Mouse (Mus musculus): Measurements from ENCODE around the gene Ice1. TPM values are rescaled to one million over a fixed set of nuclear protein-coding genes. Genes with fewer than 3 reads are reported as not detected.
A peak's percentile ranks its signal among the peaks of the same experiment; 100 is the strongest.

Ice1 gene
- polyA plus RNA-seq, 1 experiment: 19.8 TPM

GRCm38 (mm10) chr13:70641941-70642340 is 4.5 kb upstream of the Ice1 start:
- TF ChIP-seq CTCF (IDR thresholded peaks at IDR 0.05; ENCODE audit: low read depth, low read length) (no peak), POLR2A (IDR thresholded peaks at IDR 0.05; ENCODE audit: borderline replicate concordance, low read depth, low read length) (no peak)
- peaks cover 11% of the 10 kb centered on the region for H3K4me1 ChIP-seq (ENCODE audit: control insufficient read depth, insufficient read depth, low read length)
- no peak overlapping the region for H3K27ac ChIP-seq (ENCODE audit: insufficient read depth, low read depth, low read length)
- peak overlapping the region; percentile 24; the same call in 1 of the 2 replicates for H3K4me3 ChIP-seq (ENCODE audit: insufficient read depth, low read length)

GRCm38 (mm10) chr13:70641381-70641780 is 3.9 kb upstream of the Ice1 start:
- no peak for TF ChIP-seq POLR2A (IDR thresholded peaks at IDR 0.05; ENCODE audit: borderline replicate concordance, low read depth, low read length)
- no peak for TF ChIP-seq CTCF (IDR thresholded peaks at IDR 0.05; ENCODE audit: low read depth, low read length)
- peak overlapping the region; percentile 24 for H3K4me3 ChIP-seq (ENCODE audit: insufficient read depth, low read length)
- peaks cover 13% of the 10 kb centered on the region for H3K4me1 ChIP-seq (ENCODE audit: control insufficient read depth, insufficient read depth, low read length)
- H3K27ac ChIP-seq (ENCODE audit: insufficient read depth, low read depth, low read length): 0 out of 2 replicates have a peak overlapping the region, but pooled peaks have one; percentile 1

- peaks cover 21% of the 10 kb centered on the region for H3K4me1 ChIP-seq (ENCODE audit: control insufficient read depth, insufficient read depth, low read length)
- no peak overlapping the region for H3K27ac ChIP-seq (ENCODE audit: insufficient read depth, low read depth, low read length)
- H3K4me3 ChIP-seq (ENCODE audit: insufficient read depth, low read length): no peak overlapping the region
- TF ChIP-seq POLR2A (IDR thresholded peaks at IDR 0.05; ENCODE audit: borderline replicate concordance, low read depth, low read length): no peak
- TF ChIP-seq CTCF (IDR thresholded peaks at IDR 0.05; ENCODE audit: low read depth, low read length): no peak
These were observed 2.2 kb upstream of the Ice1 start for GRCm38 (mm10) chr13:70639639-70640038.

- TF ChIP-seq POLR2A (IDR thresholded peaks at IDR 0.05; ENCODE audit: borderline replicate concordance, low read depth, low read length) (0 out of 2 replicates have a peak, but pooled peaks have one; percentile 39), CTCF (IDR thresholded peaks at IDR 0.05; ENCODE audit: low read depth, low read length) (no peak)
- Histone ChIP-seq H3K27ac (ENCODE audit: insufficient read depth, low read depth, low read length) (peak overlapping the region; percentile 95), H3K4me3 (ENCODE audit: insufficient read depth, low read length) (peak overlapping the region; percentile 87), H3K4me1 (ENCODE audit: control insufficient read depth, insufficient read depth, low read length) (peaks cover 21% of the 10 kb centered on the region)
These were observed 343 bp upstream of the Ice1 start for GRCm38 (mm10) chr13:70637662-70638291.

- H3K27ac ChIP-seq (ENCODE audit: insufficient read depth, low read depth, low read length): no peak overlapping the region
- H3K4me3 ChIP-seq (ENCODE audit: insufficient read depth, low read length): peak overlapping the region; percentile 87
- H3K4me1 ChIP-seq (ENCODE audit: control insufficient read depth, insufficient read depth, low read length): peaks cover 17% of the 10 kb centered on the region
- TF ChIP-seq CTCF (IDR thresholded peaks at IDR 0.05; ENCODE audit: low read depth, low read length) (no peak), POLR2A (IDR thresholded peaks at IDR 0.05; ENCODE audit: borderline replicate concordance, low read depth, low read length) (no peak)
These were observed 728 bp downstream of the Ice1 start for GRCm38 (mm10) chr13:70636706-70637105.

- peaks cover 10% of the 10 kb centered on the region for H3K4me1 ChIP-seq (ENCODE audit: control insufficient read depth, insufficient read depth, low read length)
These were observed 1.8 kb downstream of the Ice1 start for GRCm38 (mm10) chr13:70635591-70635990.

GRCm38 (mm10) chr13:70626416-70626815 is 11.0 kb downstream of the Ice1 start:
- Histone ChIP-seq H3K4me3 (ENCODE audit: insufficient read depth, low read length) (no peak overlapping the region), H3K27ac (ENCODE audit: insufficient read depth, low read depth, low read length) (no peak overlapping the region), H3K4me1 (ENCODE audit: control insufficient read depth, insufficient read depth, low read length) (peaks cover 4% of the 10 kb centered on the region; the same call in 1 of the 2 replicates)
- no peak for TF ChIP-seq POLR2A (IDR thresholded peaks at IDR 0.05; ENCODE audit: borderline replicate concordance, low read depth, low read length)
- TF ChIP-seq CTCF (IDR thresholded peaks at IDR 0.05; ENCODE audit: low read depth, low read length): no peak

More at GRCm38 (mm10) chr13:70635591-70635990, 1.8 kb downstream of the Ice1 start:
- TF ChIP-seq CTCF (IDR thresholded peaks at IDR 0.05; ENCODE audit: low read depth, low read length) (no peak), POLR2A (IDR thresholded peaks at IDR 0.05; ENCODE audit: borderline replicate concordance, low read depth, low read length) (no peak)
- Histone ChIP-seq H3K4me3 (ENCODE audit: insufficient read depth, low read length) (no peak overlapping the region), H3K27ac (ENCODE audit: insufficient read depth, low read depth, low read length) (no peak overlapping the region)

GRCm38 (mm10) chr13:70625665-70626064 is 11.8 kb downstream of the Ice1 start:
- H3K4me1 ChIP-seq (ENCODE audit: control insufficient read depth, insufficient read depth, low read length): peaks cover 4% of the 10 kb centered on the region; the same call in 1 of the 2 replicates
- no peak for TF ChIP-seq CTCF (IDR thresholded peaks at IDR 0.05; ENCODE audit: low read depth, low read length)
- TF ChIP-seq POLR2A (IDR thresholded peaks at IDR 0.05; ENCODE audit: borderline replicate concordance, low read depth, low read length): no peak

GRCm38 (mm10) chr13:70624445-70624844 is 13.0 kb downstream of the Ice1 start:
- TF ChIP-seq POLR2A (IDR thresholded peaks at IDR 0.05; ENCODE audit: borderline replicate concordance, low read depth, low read length) (no peak), CTCF (IDR thresholded peaks at IDR 0.05; ENCODE audit: low read depth, low read length) (no peak)
- Histone ChIP-seq H3K27ac (ENCODE audit: insufficient read depth, low read depth, low read length) (no peak overlapping the region), H3K4me1 (ENCODE audit: control insufficient read depth, insufficient read depth, low read length) (peaks cover 9% of the 10 kb centered on the region), H3K4me3 (ENCODE audit: insufficient read depth, low read length) (no peak overlapping the region)

More at GRCm38 (mm10) chr13:70625665-70626064, 11.8 kb downstream of the Ice1 start:
- H3K4me3 ChIP-seq (ENCODE audit: insufficient read depth, low read length): no peak overlapping the region
- no peak overlapping the region for H3K27ac ChIP-seq (ENCODE audit: insufficient read depth, low read depth, low read length)

GRCm38 (mm10) chr13:70622461-70623057 is 14.9 kb downstream of the Ice1 start:
- H3K4me3 ChIP-seq (ENCODE audit: insufficient read depth, low read length): no peak overlapping the region
- TF ChIP-seq CTCF (IDR thresholded peaks at IDR 0.05; ENCODE audit: low read depth, low read length): no peak
- no peak for TF ChIP-seq POLR2A (IDR thresholded peaks at IDR 0.05; ENCODE audit: borderline replicate concordance, low read depth, low read length)

More at GRCm38 (mm10) chr13:70622461-70623057, 14.9 kb downstream of the Ice1 start:
- H3K4me1 ChIP-seq (ENCODE audit: control insufficient read depth, insufficient read depth, low read length): peaks cover 15% of the 10 kb centered on the region
- H3K27ac ChIP-seq (ENCODE audit: insufficient read depth, low read depth, low read length): no peak overlapping the region
